In genomic region chr15:67249147-67249546, GRCm38 (mm10) we compare ENCODE assay signal across 17 mouse cellular contexts.
DNase-seq lines count a peak whose midpoint lies in the region; ATAC-seq lines count a peak whose summit lies in the region.
"Had no signal": no experiment of that assay in that cellular context is flagged by ENCODE, and none has a peak within 500 bp of the region (broad histone marks: within the 10 kb centered on the region; RNA-seq: fewer than 3 reads in every experiment).

No protein-coding gene starts in this region.

- H3K36me3 ChIP-seq in heart, embryonic 12.5 days = no peaks in the 10 kb centered on the region
- no peaks in the 10 kb centered on the region for H3K36me3 ChIP-seq in limb, embryonic 12.5 days
- H3K36me3 ChIP-seq in limb, embryonic 10.5 days = no peaks in the 10 kb centered on the region
- no peaks in the 10 kb centered on the region for H3K36me3 ChIP-seq in embryonic facial prominence, embryonic 14.5 days (ENCODE audit: control insufficient read depth, insufficient read depth, low read length)
- H3K36me3 ChIP-seq: liver, embryonic 15.5 days; midbrain, embryonic 12.5 days had no signal

- H3K9me3 ChIP-seq in heart, embryonic 12.5 days (replicated peaks) = no peaks in the 10 kb centered on the region
- no peaks in the 10 kb centered on the region for H3K9me3 ChIP-seq in limb, embryonic 12.5 days
- H3K9me3 ChIP-seq in limb, embryonic 10.5 days (replicated peaks) = no peaks in the 10 kb centered on the region
- H3K9me3 ChIP-seq in embryonic facial prominence, embryonic 14.5 days (ENCODE audit: control insufficient read depth, low read length) = no peaks in the 10 kb centered on the region
- H3K9me3 ChIP-seq: liver, embryonic 15.5 days; midbrain, embryonic 12.5 days had no signal

- WGBS in heart, embryonic 12.5 days = 17% methylated on average over 4 of the region's 4 CpGs
- WGBS in limb, embryonic 12.5 days = 17% methylated on average over 4 of the region's 4 CpGs
- WGBS in limb, embryonic 10.5 days = 25% methylated on average over 4 of the region's 4 CpGs
- WGBS in embryonic facial prominence, embryonic 14.5 days = 25% methylated on average over 4 of the region's 4 CpGs

- ATAC-seq in heart, embryonic 12.5 days (ENCODE audit: insufficient number of reproducible peaks, low FRiP score) = 0 out of 2 replicates have a peak, but pooled peaks have one; percentile 33
- ATAC-seq in limb, embryonic 12.5 days (ENCODE audit: insufficient number of reproducible peaks, insufficient read depth, low FRiP score, low TSS enrichment, low read depth) = no peak
- 0 out of 2 replicates have a peak, but pooled peaks have one; percentile 26 for ATAC-seq in embryonic facial prominence, embryonic 14.5 days (ENCODE audit: low read depth)
- ATAC-seq: CD4-positive, CD25-positive, alpha-beta regulatory T cell, adult 4 months had no signal

- H3K9ac ChIP-seq in heart, embryonic 12.5 days = no peak overlapping the region
- H3K9ac ChIP-seq in limb, embryonic 12.5 days (replicated peaks) = no peak overlapping the region
- H3K9ac ChIP-seq in embryonic facial prominence, embryonic 14.5 days (ENCODE audit: low read depth, low read length) = no peak overlapping the region
- H3K9ac ChIP-seq: liver, embryonic 15.5 days; midbrain, embryonic 12.5 days had no signal

- H3K27ac ChIP-seq in heart, embryonic 12.5 days (ENCODE audit: poor library complexity, severe bottlenecking) = peak overlapping the region; percentile 62
- 0 out of 2 replicates have a peak overlapping the region, but pooled peaks have one; percentile 9 for H3K27ac ChIP-seq in limb, embryonic 12.5 days
- no peak overlapping the region for H3K27ac ChIP-seq in limb, embryonic 10.5 days
- H3K27ac ChIP-seq in embryonic facial prominence, embryonic 14.5 days (replicated peaks; ENCODE audit: low read depth, low read length) = no peak overlapping the region
- H3K27ac ChIP-seq: gastrocnemius, adult 2 months; liver, embryonic 15.5 days; midbrain, embryonic 12.5 days had no signal

- peak overlapping the region; percentile 56 for H3K4me2 ChIP-seq in heart, embryonic 12.5 days
- no peak overlapping the region for H3K4me2 ChIP-seq in limb, embryonic 12.5 days
- H3K4me2 ChIP-seq in embryonic facial prominence, embryonic 14.5 days (ENCODE audit: low read depth, low read length) = no peak overlapping the region
- H3K4me2 ChIP-seq: liver, embryonic 15.5 days; midbrain, embryonic 12.5 days had no signal

- no peak for DNase-seq in heart, adult 8-10 months (ENCODE audit: low spot score)
- no peak for DNase-seq in limb, embryonic 10.5 days (ENCODE audit: low spot score)
- peak; percentile 26 for DNase-seq in embryo, embryonic 10.5 days (ENCODE audit: low spot score)
- DNase-seq in embryonic facial prominence, embryonic 14.5 days (ENCODE audit: low spot score) = no peak
- no peak for DNase-seq in kidney, postnatal 36 days
- DNase-seq: adrenal gland, postnatal 25 days; cerebellum, postnatal 36 days; gastrocnemius, adult 2 months; kidney, adult 11 months; kidney, postnatal 14 days; layer of hippocampus, postnatal 36 days; lung, postnatal 14 days had no signal

- H3K4me1 ChIP-seq in heart, embryonic 12.5 days (replicated peaks) = peaks cover 29% of the 10 kb centered on the region
- peaks cover 6% of the 10 kb centered on the region; the same call in 1 of the 2 replicates for H3K4me1 ChIP-seq in limb, embryonic 12.5 days (replicated peaks)
- 0 out of 2 replicates have a peak, but pooled peaks cover 3% of the 10 kb centered on the region for H3K4me1 ChIP-seq in limb, embryonic 10.5 days
- no peaks in the 10 kb centered on the region for H3K4me1 ChIP-seq in embryonic facial prominence, embryonic 14.5 days (ENCODE audit: control insufficient read depth, insufficient read depth, low read length)
- H3K4me1 ChIP-seq: liver, embryonic 15.5 days had no signal

- no peaks in the 10 kb centered on the region for H3K27me3 ChIP-seq in heart, embryonic 12.5 days (replicated peaks)
- H3K27me3 ChIP-seq in limb, embryonic 12.5 days = no peaks in the 10 kb centered on the region
- no peaks in the 10 kb centered on the region for H3K27me3 ChIP-seq in limb, embryonic 10.5 days (ENCODE audit: low read depth, poor library complexity, severe bottlenecking)
- H3K27me3 ChIP-seq in embryonic facial prominence, embryonic 14.5 days (replicated peaks; ENCODE audit: control insufficient read depth, insufficient read depth, low read length) = no peaks in the 10 kb centered on the region
- H3K27me3 ChIP-seq: liver, embryonic 15.5 days; midbrain, embryonic 12.5 days had no signal

- H3K4me3 ChIP-seq in heart, embryonic 12.5 days = no peak overlapping the region
- no peak overlapping the region for H3K4me3 ChIP-seq in limb, embryonic 12.5 days (replicated peaks)
- H3K4me3 ChIP-seq in limb, embryonic 10.5 days = no peak overlapping the region
- H3K4me3 ChIP-seq in embryonic facial prominence, embryonic 14.5 days (ENCODE audit: low read depth, low read length) = no peak overlapping the region
- H3K4me3 ChIP-seq: gastrocnemius, adult 2 months; liver, embryonic 15.5 days; midbrain, embryonic 12.5 days had no signal

Comparison
In these comparisons a context has a peak if more than half of its experiments do, and no peak if none do; other contexts are left out.
1. H3K27ac ChIP-seq: peak in heart, embryonic 12.5 days (single experiment) and limb, embryonic 12.5 days (single experiment); none in limb, embryonic 10.5 days (single experiment) and embryonic facial prominence, embryonic 14.5 days (single experiment).